Mouse (Mus musculus): Measurements from ENCODE around the gene Gm21190. TPM values are rescaled to one million over a fixed set of nuclear protein-coding genes. Genes with fewer than 3 reads are reported as not detected.

Gene Gm21190
- not detected in 2 replicates for polyA plus RNA-seq (2015; fragmentation: Nextera tagmentation; extraction: Ambion mirVana)

GRCm38 (mm10) chr5:15529122-15529521, at the start of gene Gm21190:
TSS of gene Gm21190 (minus strand) at chr5:15529222.

GRCm38 (mm10) chr5:15577033-15577432, 48.0 kb upstream of the Gm21190 start, which contains the start of gene Gm21083:
TSS of gene Gm21083 (plus strand) at chr5:15577333.

GRCm38 (mm10) chr5:15476423-15476822, 52.6 kb downstream of the Gm21190 start, which contains the start of gene Gm21149:
TSS of gene Gm21149 (minus strand) at chr5:15476523.

Other genes starting within 250 kb of the Gm21190 start
- not detected in 2 replicates for gene Gm21149, start 52.7 kb downstream of the Gm21190 start, polyA plus RNA-seq (2015; fragmentation: Nextera tagmentation; extraction: Ambion mirVana)
- not detected in 2 replicates for gene Gm21083, start 48.1 kb upstream of the Gm21190 start, polyA plus RNA-seq (2015; fragmentation: Nextera tagmentation; extraction: Ambion mirVana)
- gene Speer4d, start 89.8 kb upstream of the Gm21190 start, polyA plus RNA-seq (2015; fragmentation: Nextera tagmentation; extraction: Ambion mirVana) = not detected in 2 replicates
- not detected in 2 replicates for gene 4930572O03Rik, start 127.8 kb upstream of the Gm21190 start, polyA plus RNA-seq (2015; fragmentation: Nextera tagmentation; extraction: Ambion mirVana)
- not detected in 2 replicates for gene Speer4c, start 185.0 kb upstream of the Gm21190 start, polyA plus RNA-seq (2015; fragmentation: Nextera tagmentation; extraction: Ambion mirVana)

Data from spleen, postnatal 0 days (tissue).